14 mouse cellular contexts compared by ENCODE assay signal in the genomic region with DNA sequence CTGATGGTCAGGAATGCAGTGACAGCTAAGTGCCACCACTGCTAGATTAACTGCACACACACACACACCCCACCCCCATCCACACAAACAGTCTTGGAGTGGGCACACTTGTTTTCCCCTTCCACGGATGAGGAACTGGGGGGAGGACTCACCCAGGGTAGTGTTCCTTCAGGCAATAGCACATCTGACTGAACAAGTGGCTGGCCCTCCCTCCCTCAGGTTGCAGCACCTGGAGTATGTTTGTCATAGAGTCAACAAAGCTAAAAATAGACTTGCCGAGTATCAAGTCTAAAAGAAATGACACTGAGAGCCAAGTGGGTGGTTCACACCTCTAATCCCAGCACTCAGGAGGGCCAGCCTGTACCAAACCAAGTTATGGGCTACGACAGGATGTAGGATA.
A peak's percentile ranks its signal among the peaks of the same experiment; 100 is the strongest.
DNase-seq lines count a peak whose midpoint lies in the region; ATAC-seq and TF ChIP-seq lines count a peak whose summit lies in the region.
"Had no signal": no experiment of that assay in that cellular context is flagged by ENCODE, and none has a peak within 500 bp of the region (broad histone marks: within the 10 kb centered on the region; RNA-seq: fewer than 3 reads in every experiment).

No protein-coding gene starts in this region.

- H3K4me2 ChIP-seq in lung, embryonic 16.5 days (ENCODE audit: low read depth, low read length), result no peak overlapping the region
- H3K4me2 ChIP-seq: hindbrain, embryonic 14.5 days; neural tube, embryonic 15.5 days had no signal

- WGBS in kidney, adult 2 months, result 40% methylated on average over 3 of the region's 3 CpGs
- WGBS in lung, embryonic 16.5 days, result 16% methylated on average over 3 of the region's 3 CpGs

- DNase-seq in gastrocnemius, adult 2 months, result peak; percentile 46
- DNase-seq in gastrocnemius, postnatal 14 days, result no peak
- DNase-seq in A20 (ENCODE audit: low read depth, low spot score), result peak; percentile 6
- peak; percentile 61 for DNase-seq in kidney, adult 2 months
- DNase-seq in urinary bladder, adult 2 months (ENCODE audit: low spot score), result no peak
- DNase-seq in layer of hippocampus, adult 9-11 months, result no peak
- DNase-seq in adrenal gland, postnatal 4 days (ENCODE audit: low spot score in 2 of 2), result no peak
- DNase-seq: adrenal gland, postnatal 25 days; cerebellum, postnatal 36 days had no signal

- peak; percentile 72 for ATAC-seq in lung, embryonic 16.5 days (ENCODE audit: low read depth)

- intact Hi-C loops in gastrocnemius, adult 2 months (cut with DNase I), result no loop called here
- intact Hi-C loops in gastrocnemius, postnatal 14 days (cut with DNase I; ENCODE audit: low total_unique reads), result no loop called here

- no peaks in the 10 kb centered on the region for H3K9me3 ChIP-seq in lung, embryonic 16.5 days (ENCODE audit: control insufficient read depth, low read length)
- H3K9me3 ChIP-seq: forebrain, embryonic 10.5 days; megakaryocyte, embryonic 14.5 days; neural tube, embryonic 15.5 days had no signal

- H3K9ac ChIP-seq in lung, embryonic 16.5 days (ENCODE audit: low read length), result no peak overlapping the region
- H3K9ac ChIP-seq: hindbrain, embryonic 14.5 days; neural tube, embryonic 15.5 days had no signal

- TF ChIP-seq CTCF in gastrocnemius, adult 2 months (IDR thresholded peaks at IDR 0.05), result no peak
- TF ChIP-seq CTCF in kidney, adult 2 months (conservative IDR thresholded peaks at IDR 0.05; ENCODE audit: insufficient read depth, insufficient read length, low read depth, low read length), result no peak

- no peaks in the 10 kb centered on the region for H3K27me3 ChIP-seq in kidney, adult 2 months (replicated peaks; ENCODE audit: control insufficient read depth, insufficient read depth, low read length)
- no peaks in the 10 kb centered on the region for H3K27me3 ChIP-seq in lung, embryonic 16.5 days (ENCODE audit: control insufficient read depth, insufficient read depth, low read depth, low read length)
- H3K27me3 ChIP-seq: megakaryocyte, embryonic 14.5 days; neural tube, embryonic 15.5 days had no signal

- TF ChIP-seq POLR2A in kidney, adult 2 months (IDR thresholded peaks at IDR 0.05; ENCODE audit: low read depth, low read length), result no peak

- H3K4me1 ChIP-seq in kidney, adult 2 months (ENCODE audit: control insufficient read depth, insufficient read depth, low read length), result peaks cover 11% of the 10 kb centered on the region; the same call in 1 of the 2 replicates
- peaks cover 13% of the 10 kb centered on the region for H3K4me1 ChIP-seq in lung, embryonic 16.5 days (replicated peaks; ENCODE audit: control insufficient read depth, insufficient read depth, low read length)

- H3K27ac ChIP-seq in gastrocnemius, adult 2 months, result peak overlapping the region; percentile 83
- peak overlapping the region; percentile 74; the same call in 1 of the 2 replicates for H3K27ac ChIP-seq in kidney, adult 2 months (ENCODE audit: insufficient read depth, low read depth, low read length)
- peak overlapping the region; percentile 86 for H3K27ac ChIP-seq in lung, embryonic 16.5 days (ENCODE audit: low read length)
- H3K27ac ChIP-seq: forebrain, embryonic 10.5 days; hindbrain, embryonic 14.5 days; neural tube, embryonic 15.5 days had no signal

- H3K4me3 ChIP-seq in gastrocnemius, adult 2 months, result no peak overlapping the region
- H3K4me3 ChIP-seq in kidney, adult 2 months (ENCODE audit: insufficient read depth, low read depth, low read length), result no peak overlapping the region
- H3K4me3 ChIP-seq in lung, embryonic 16.5 days (ENCODE audit: low read length), result no peak overlapping the region
- H3K4me3 ChIP-seq: forebrain, embryonic 10.5 days; megakaryocyte, embryonic 14.5 days; neural tube, embryonic 15.5 days had no signal

- H3K36me3 ChIP-seq in kidney, adult 2 months (ENCODE audit: control insufficient read depth, insufficient read depth, low read length), result no peaks in the 10 kb centered on the region
- H3K36me3 ChIP-seq in lung, embryonic 16.5 days (ENCODE audit: control insufficient read depth, insufficient read depth, low read length), result no peaks in the 10 kb centered on the region
- H3K36me3 ChIP-seq: forebrain, embryonic 10.5 days; neural tube, embryonic 15.5 days had no signal

Comparison
In these comparisons a context has a peak if more than half of its experiments do, and no peak if none do; other contexts are left out.
1. DNase-seq: peak in gastrocnemius, adult 2 months (single experiment), A20 (single experiment) and kidney, adult 2 months (single experiment); none in gastrocnemius, postnatal 14 days (single experiment), urinary bladder, adult 2 months (single experiment), layer of hippocampus, adult 9-11 months (single experiment) and adrenal gland, postnatal 4 days (0 of 2).
2. Peak in every context shown above with its lines, with median percentiles within 50 percentile points of each other: H3K27ac ChIP-seq.